Mouse (Mus musculus) hindbrain, embryonic 11.5 days (tissue): ENCODE results near the gene Lman1l. TPM values are rescaled to one million over a fixed set of nuclear protein-coding genes. Genes with fewer than 3 reads are reported as not detected.

ENCODE experiments used
- ATAC-seq: fragments of 200-750 bp; cut with Nextera tagmentation; 2 replicates; pipeline ENCODE4 v1.8.0; 2017; ENCODE audit warnings: mild to moderate bottlenecking, moderate TSS enrichment, moderate library complexity; ENCODE audit not compliant: low FRiP score
- DNase-seq: peaks from one replicate; pipeline ENCODE4 v3.0.0-alpha.2; 2015; ENCODE audit warnings: low spot score
- H3K27ac ChIP-seq: fragments of 300-500 bp; sonication (generic); 2 replicates; pipeline ENCODE4 v1.5.1; 2014; ENCODE audit warnings: mild to moderate bottlenecking, low read depth, low read length
- H3K27me3 ChIP-seq: fragments of 300-500 bp; sonication (generic); 2 replicates; pipeline ENCODE4 v1.6.1; 2014; ENCODE audit warnings: mild to moderate bottlenecking, low read length, moderate library complexity, mixed read lengths; ENCODE audit not compliant: control insufficient read depth, insufficient read depth
- H3K36me3 ChIP-seq: fragments of 300-500 bp; sonication (generic); 2 replicates; pipeline ENCODE4 v1.6.1; 2014; ENCODE audit warnings: mild to moderate bottlenecking, low read length, moderate library complexity, mixed read lengths; ENCODE audit not compliant: control insufficient read depth, insufficient read depth
- H3K4me1 ChIP-seq: fragments of 300-500 bp; sonication (generic); replicated peaks from 2 replicates; pipeline ENCODE4 v1.6.1; 2014; ENCODE audit warnings: low read length, mixed read lengths; ENCODE audit not compliant: control insufficient read depth, insufficient read depth
- H3K4me2 ChIP-seq: fragments of 300-500 bp; sonication (generic); replicated peaks from 2 replicates; pipeline ENCODE4 v1.6.1; 2014; ENCODE audit warnings: mild to moderate bottlenecking, low read depth, low read length
- H3K4me3 ChIP-seq: fragments of 300-500 bp; sonication (generic); 2 replicates; pipeline ENCODE4 v1.5.1; 2014; ENCODE audit warnings: low read depth, low read length
- H3K9ac ChIP-seq: fragments of 300-500 bp; sonication (generic); 2 replicates; pipeline ENCODE4 v1.6.1; 2014; ENCODE audit warnings: low read depth, low read length
- H3K9me3 ChIP-seq: fragments of 300-500 bp; sonication (generic); 2 replicates; pipeline ENCODE4 v1.6.1; 2016; ENCODE audit warnings: low read length; ENCODE audit not compliant: control insufficient read depth
- WGBS: fragments of 180-500 bp; shearing (Covaris S2); extraction: QIAGEN DNeasy Blood & Tissue Kit; methylation state at CpG from one replicate; pipeline ENCODE4 v1.1.7; 2014; 5-methylcytosine and 5-hydroxymethylcytosine counted together
- polyA plus RNA-seq: library from polyadenylated mRNA; unstranded; fragments of >200 nt; fragmentation: Nextera tagmentation; extraction: Ambion mirVana; gene quantifications from 2 replicates; pipeline ENCODE4 v1.2.1, GENCODE M21; 2014

Lman1l gene
- polyA plus RNA-seq, 1 experiment from 2014 or later, result not detected

- Histone ChIP-seq H3K4me1 (peaks cover 2% of the 10 kb centered on the region; the same call in 1 of the 2 replicates), H3K27me3 (no peaks in the 10 kb centered on the region), H3K4me3 (no peak overlapping the region), H3K27ac (no peak overlapping the region), H3K9me3 (no peaks in the 10 kb centered on the region), H3K4me2 (no peak overlapping the region), H3K36me3 (0 out of 2 replicates have a peak, but pooled peaks cover 2% of the 10 kb centered on the region), H3K9ac (no peak overlapping the region)
- 38% methylated on average over 11 of the region's 12 CpGs for WGBS
- DNase-seq, result peak; percentile 30
- ATAC-seq, result no peak
These were observed 27.0 kb downstream of the Lman1l start for GRCm38 (mm10) chr9:57593454-57594173.

- ATAC-seq, result no peak
- no peak overlapping the region for H3K27ac ChIP-seq
- no peak overlapping the region for H3K4me2 ChIP-seq
- no peaks in the 10 kb centered on the region for H3K9me3 ChIP-seq
- no peaks in the 10 kb centered on the region for H3K4me1 ChIP-seq
- H3K36me3 ChIP-seq, result 0 out of 2 replicates have a peak, but pooled peaks cover 2% of the 10 kb centered on the region
- no peak for DNase-seq
- no peaks in the 10 kb centered on the region for H3K27me3 ChIP-seq
- no peak overlapping the region for H3K4me3 ChIP-seq
- H3K9ac ChIP-seq, result no peak overlapping the region
- 34% methylated on average over 5 of the region's 5 CpGs for WGBS
These were observed 29.8 kb downstream of the Lman1l start for GRCm38 (mm10) chr9:57590726-57591125.

GRCm38 (mm10) chr9:57589224-57590126, 31.1 kb downstream of the Lman1l start, which contains the start of gene Ulk3:
Ulk3 (plus strand) TSS chr9:57589452.
- Histone ChIP-seq H3K9me3 (no peaks in the 10 kb centered on the region), H3K4me1 (no peaks in the 10 kb centered on the region), H3K36me3 (no peaks in the 10 kb centered on the region), H3K4me2 (peak within 1 kb of the TSS; percentile 93), H3K4me3 (peak within 1 kb of the TSS; percentile 79), H3K27me3 (no peaks in the 10 kb centered on the region), H3K27ac (peak within 1 kb of the TSS; percentile 70), H3K9ac (peak within 1 kb of the TSS; percentile 76)
- WGBS, result under 1% methylated on average over 58 of the region's 58 CpGs
- DNase-seq (peak; percentile 77), ATAC-seq (peak; percentile 78)

- WGBS, result 85% methylated on average over 3 of the region's 3 CpGs
- no peak overlapping the region for H3K9ac ChIP-seq
- H3K4me2 ChIP-seq, result no peak overlapping the region
- H3K9me3 ChIP-seq, result no peaks in the 10 kb centered on the region
- DNase-seq (no peak), ATAC-seq (no peak)
- H3K4me1 ChIP-seq, result no peaks in the 10 kb centered on the region
- no peak overlapping the region for H3K4me3 ChIP-seq
- no peaks in the 10 kb centered on the region for H3K36me3 ChIP-seq
- no peak overlapping the region for H3K27ac ChIP-seq
- no peaks in the 10 kb centered on the region for H3K27me3 ChIP-seq
These were observed 35.6 kb downstream of the Lman1l start for GRCm38 (mm10) chr9:57584991-57585390.

- no peaks in the 10 kb centered on the region for H3K27me3 ChIP-seq
- no peak overlapping the region for H3K9ac ChIP-seq
- H3K4me2 ChIP-seq, result no peak overlapping the region
- H3K4me3 ChIP-seq, result no peak overlapping the region
- no peaks in the 10 kb centered on the region for H3K4me1 ChIP-seq
- 87% methylated on average over 6 of the region's 6 CpGs for WGBS
- DNase-seq, result no peak
- H3K27ac ChIP-seq, result no peak overlapping the region
- ATAC-seq, result no peak
- H3K36me3 ChIP-seq, result peaks cover 5% of the 10 kb centered on the region; the same call in 1 of the 2 replicates
- no peaks in the 10 kb centered on the region for H3K9me3 ChIP-seq
These were observed 43.3 kb downstream of the Lman1l start for GRCm38 (mm10) chr9:57577144-57577849.

- H3K27ac ChIP-seq, result no peak overlapping the region
- ATAC-seq (no peak), DNase-seq (no peak)
- H3K4me2 ChIP-seq, result no peak overlapping the region
- 87% methylated on average over 3 of the region's 3 CpGs for WGBS
- H3K4me3 ChIP-seq, result no peak overlapping the region
- H3K27me3 ChIP-seq, result no peaks in the 10 kb centered on the region
- H3K9ac ChIP-seq, result no peak overlapping the region
- H3K36me3 ChIP-seq, result peaks cover 5% of the 10 kb centered on the region; the same call in 1 of the 2 replicates
- H3K4me1 ChIP-seq, result no peaks in the 10 kb centered on the region
- H3K9me3 ChIP-seq, result no peaks in the 10 kb centered on the region
These were observed 45.0 kb downstream of the Lman1l start for GRCm38 (mm10) chr9:57575577-57575976.

- DNase-seq (no peak), ATAC-seq (no peak)
- H3K9ac ChIP-seq, result no peak overlapping the region
- no peak overlapping the region for H3K4me3 ChIP-seq
- H3K36me3 ChIP-seq, result peaks cover 2% of the 10 kb centered on the region; the same call in 1 of the 2 replicates
- H3K27ac ChIP-seq, result no peak overlapping the region
- no peaks in the 10 kb centered on the region for H3K27me3 ChIP-seq
- no peaks in the 10 kb centered on the region for H3K9me3 ChIP-seq
- no peaks in the 10 kb centered on the region for H3K4me1 ChIP-seq
- H3K4me2 ChIP-seq, result no peak overlapping the region
These were observed 46.2 kb downstream of the Lman1l start for GRCm38 (mm10) chr9:57574397-57574796.

- ATAC-seq (no peak), DNase-seq (no peak)
- H3K27ac ChIP-seq, result no peak overlapping the region
- no peak overlapping the region for H3K4me2 ChIP-seq
- H3K9me3 ChIP-seq, result no peaks in the 10 kb centered on the region
- no peak overlapping the region for H3K9ac ChIP-seq
- WGBS, result 89% methylated on average over 6 of the region's 6 CpGs
- no peak overlapping the region for H3K4me3 ChIP-seq
- H3K36me3 ChIP-seq, result 0 out of 2 replicates have a peak, but pooled peaks cover 4% of the 10 kb centered on the region
- H3K27me3 ChIP-seq, result no peaks in the 10 kb centered on the region
- H3K4me1 ChIP-seq, result no peaks in the 10 kb centered on the region
These were observed 52.1 kb downstream of the Lman1l start for GRCm38 (mm10) chr9:57568500-57568899.
